Mouse (Mus musculus) adrenal gland, postnatal 36 days (tissue): Measurements from ENCODE around the gene Ldah. TPM values are rescaled to one million over a fixed set of nuclear protein-coding genes. Genes with fewer than 3 reads are reported as not detected.
"Not testable (repeated sequence)": the region's sequence is repeated elsewhere in the genome, so short reads cannot be mapped to it uniquely, and the experiment has no call there.

Source experiments
- DNase-seq, 2 experiments: peaks; one replicate each; pipeline ENCODE4 v3.0.0; 2021; ENCODE audit warnings: mixed read lengths in 1 of 2
- long read RNA-seq, 2 experiments: library from polyadenylated mRNA; stranded (forward); transcript quantifications; one replicate each; pipeline ENCODE4 v2.0.0; 2021; ENCODE audit warnings: borderline sequencing depth in 2 of 2
- total RNA-seq, 2 experiments: library from RNA; stranded (reverse); gene quantifications; 2 replicates each; pipeline ENCODE4 v1.2.3; 2021

Gene Ldah
- total RNA-seq = 10 to 100 TPM; 47.2 to 56.6 TPM
- long read RNA-seq, experiment 1, partial matches to known transcripts = 3 of 30 reads
- long read RNA-seq, experiment 1, other reads (novel, unspliced or antisense) = 24 of 30 reads
- long read RNA-seq, experiment 2, partial matches to known transcripts = 2 of 16 reads
- long read RNA-seq, experiment 2, other reads (novel, unspliced or antisense) = 8 of 16 reads

DNA sequence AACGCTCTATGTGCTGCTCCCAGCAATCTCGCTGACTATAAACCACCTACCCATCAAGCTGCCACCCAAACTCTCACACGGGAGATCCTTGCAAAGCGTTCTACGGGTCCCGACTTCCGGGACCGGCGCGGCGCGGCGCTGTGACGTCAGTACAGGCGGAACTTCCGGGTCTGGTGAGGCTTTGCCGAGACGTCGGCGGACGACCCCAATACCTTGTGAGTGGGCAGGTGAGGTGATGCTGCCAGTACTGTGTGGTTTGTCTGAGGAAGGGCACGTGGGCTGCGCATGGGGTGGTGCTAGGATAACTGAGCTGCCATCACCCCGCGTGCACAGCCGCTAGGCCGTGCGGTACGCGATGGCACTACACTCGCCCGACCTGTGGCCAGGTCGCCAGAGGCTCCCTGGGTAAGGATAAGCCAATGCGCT, at the start of gene Ldah:
Gene Ldah, plus strand, starts transcription at position 130 of the 426 bp plus-strand sequence.
- DNase-seq = peak; percentile 94

DNA sequence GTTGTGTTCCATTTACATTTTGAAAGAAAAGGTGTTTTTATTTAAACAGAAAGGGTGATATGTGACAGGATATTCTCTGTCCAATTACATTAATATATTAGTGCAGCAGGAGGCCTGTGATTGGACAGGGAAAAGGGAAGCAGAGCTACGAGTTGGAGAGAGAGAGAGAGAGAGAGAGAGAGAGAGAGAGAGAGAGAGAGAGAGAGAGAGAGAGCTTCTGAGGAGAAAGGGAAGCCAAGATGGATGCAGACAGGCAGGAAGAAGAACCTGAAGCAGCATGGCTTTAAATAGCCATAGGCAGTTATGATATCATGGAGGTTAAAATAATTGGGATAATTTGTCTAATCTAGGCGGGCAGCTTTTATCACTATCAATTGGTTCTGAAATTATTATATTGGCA, 40.2 kb upstream of the Ldah start:
- no peak for DNase-seq

DNA sequence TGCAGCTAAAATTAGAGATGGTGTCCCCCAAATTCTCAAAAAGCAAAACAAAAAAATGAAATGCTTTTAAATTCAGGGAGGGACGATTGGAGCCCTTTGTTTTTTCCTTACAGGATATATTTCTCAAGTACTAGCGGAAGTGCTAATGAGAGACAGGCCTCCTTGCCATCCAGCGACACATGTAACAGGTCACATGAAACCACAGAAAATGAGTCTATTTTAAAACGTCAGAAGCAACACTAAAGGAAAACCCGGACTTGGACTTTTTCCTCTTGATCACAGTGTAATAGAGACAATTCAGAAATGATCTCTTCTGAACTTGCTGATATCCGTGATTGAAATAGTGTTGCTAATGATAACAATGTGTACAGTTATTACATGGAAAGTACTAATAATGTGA, 27.0 kb upstream of the Ldah start:
- no peak for DNase-seq

DNA sequence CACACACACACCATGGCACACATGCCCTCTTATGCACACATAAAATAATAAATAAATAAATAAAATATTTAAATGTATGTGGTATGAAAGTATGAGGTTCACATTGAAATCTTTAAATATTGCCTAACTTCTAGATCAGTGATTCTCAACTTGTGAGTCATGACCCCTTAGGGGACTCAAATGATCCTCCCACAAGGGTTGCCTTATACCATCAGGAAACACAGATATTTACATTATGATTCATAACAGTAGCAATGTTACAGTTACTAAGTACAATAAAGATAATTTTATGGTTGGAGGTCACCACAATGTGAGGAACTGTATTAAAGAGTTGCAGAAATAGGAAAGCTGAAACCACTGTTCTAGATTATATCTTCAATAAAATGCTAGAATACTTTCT, 26.2 kb upstream of the Ldah start:
- no peak for DNase-seq

DNA sequence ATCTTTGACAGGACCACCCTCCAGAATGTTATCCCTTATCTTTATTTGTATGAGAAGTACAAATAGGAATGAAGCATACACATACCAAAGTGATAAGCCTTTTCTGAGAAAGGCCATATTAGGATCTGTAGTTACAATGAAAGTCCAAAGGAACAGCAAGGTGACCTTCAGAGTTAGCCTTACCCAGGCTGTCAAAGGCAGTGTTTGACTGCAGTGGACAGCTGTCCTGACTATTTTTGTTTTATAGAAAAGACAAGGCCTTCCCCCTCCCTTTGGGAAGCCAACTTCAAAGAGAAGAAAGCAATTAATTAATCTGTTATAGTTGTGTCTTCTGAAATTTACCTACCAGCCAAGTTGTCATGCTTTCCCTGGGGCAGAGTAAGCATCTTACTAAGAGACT, 23.4 kb upstream of the Ldah start:
- no peak for DNase-seq

DNA sequence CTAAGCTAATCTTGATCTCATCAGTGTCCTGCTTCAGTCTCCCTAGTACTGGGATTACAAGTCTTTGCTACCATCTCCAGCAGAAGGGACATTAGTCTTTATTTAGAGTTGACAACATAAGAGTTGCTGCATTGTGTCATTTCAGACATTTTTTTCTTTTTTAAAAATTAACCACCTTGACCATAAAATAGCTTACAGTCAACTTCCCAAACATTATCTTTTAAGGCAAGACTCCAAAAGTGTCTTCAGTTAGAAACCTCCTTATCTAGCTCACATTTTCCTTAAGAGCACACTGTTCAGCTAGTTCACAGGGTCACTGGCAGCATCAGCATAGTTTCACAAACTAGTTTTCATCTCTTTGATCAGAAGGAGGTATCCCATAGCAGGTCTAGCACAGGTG, 19.7 kb upstream of the Ldah start:
- no peak for DNase-seq

DNA sequence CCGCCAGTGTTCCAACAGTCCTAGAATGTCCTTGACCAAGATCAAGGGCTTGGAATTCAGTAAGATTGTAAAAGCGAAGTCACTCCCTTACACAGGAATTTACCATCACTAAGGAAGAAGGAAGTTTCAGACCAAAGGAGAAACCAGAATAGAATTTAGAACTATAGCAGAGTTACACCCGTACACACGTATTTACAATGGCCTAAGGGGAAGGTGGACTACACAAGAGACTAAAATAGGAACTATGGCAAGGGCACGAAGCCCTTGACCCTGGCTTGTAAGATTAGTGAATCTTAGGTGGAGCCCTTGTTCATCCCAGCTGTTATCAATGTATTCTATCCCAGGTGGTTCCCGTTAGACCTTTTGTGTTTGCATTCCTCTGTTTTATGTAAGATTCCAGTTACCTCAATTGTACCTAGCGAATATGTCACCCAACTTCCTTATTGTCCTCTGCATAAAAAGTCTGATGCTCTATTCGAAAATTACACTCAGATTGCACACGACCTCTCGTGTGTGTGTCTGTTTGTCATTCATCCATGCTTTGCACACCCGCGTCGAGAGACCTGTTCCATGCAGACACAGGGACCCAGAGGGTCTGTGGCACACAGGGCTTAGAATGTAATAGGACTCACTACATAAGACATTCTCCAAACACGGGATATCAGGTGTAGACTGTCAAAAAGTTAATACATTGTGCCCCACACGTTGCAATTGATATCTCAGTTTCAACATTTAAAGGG, 18.9 kb upstream of the Ldah start:
- not testable (repeated sequence) for DNase-seq

DNA sequence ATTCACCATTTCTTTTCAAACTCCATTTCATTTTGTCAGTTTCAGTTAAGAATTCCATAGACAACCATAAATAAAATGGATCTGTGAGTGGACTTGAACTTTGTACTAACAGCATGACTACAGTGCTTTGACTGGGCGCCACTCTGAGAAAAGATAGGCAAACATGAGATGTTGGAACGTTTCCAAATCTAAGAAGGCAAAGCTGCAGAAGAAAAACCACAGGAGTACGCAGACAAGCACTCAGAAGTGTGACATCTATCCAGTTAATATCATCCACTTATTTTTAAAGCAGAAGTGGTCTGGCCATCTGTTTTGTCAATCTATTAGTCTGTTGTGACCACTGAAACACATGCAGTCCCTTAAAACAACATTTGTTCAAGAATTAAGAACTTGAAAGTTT, 18.2 kb upstream of the Ldah start:
- DNase-seq = no peak

DNA sequence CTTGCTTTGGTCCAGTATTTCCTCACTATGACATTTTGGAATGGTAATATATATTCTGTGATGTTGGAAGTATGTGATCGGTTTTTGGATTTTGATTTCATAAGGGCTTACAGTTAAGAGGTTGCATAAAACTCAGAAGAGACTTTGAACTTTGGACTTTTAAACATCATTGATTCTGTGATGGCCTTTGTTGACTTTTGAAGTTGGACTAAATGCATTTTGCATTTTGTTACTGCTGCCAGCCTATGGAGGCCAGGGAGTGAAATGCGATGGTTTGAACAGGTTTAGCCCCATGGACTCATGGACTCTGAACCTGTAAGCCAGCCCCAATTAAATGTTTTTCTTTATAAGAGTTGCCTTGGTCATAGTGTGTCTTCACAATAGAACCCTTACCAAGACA, 2.2 kb upstream of the Ldah start:
- no peak for DNase-seq

DNA sequence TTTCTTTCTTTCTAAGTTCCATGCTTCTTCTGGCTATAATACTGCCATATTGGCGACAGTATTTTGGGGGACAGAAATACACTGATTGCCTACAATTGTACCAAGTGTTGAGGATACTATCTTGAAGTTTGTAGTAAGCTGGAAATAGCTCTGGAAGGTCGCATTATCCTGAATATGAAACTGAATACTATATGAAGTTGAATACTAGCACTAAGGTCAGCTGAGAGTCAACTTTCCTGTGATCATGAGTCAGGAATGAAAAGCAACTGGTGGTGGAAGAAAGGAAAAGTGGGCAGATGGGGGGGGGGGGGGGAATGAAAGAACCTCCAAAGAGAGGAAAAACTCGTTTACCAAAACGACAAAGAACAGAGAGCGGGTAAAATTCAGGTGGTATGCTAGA, 329 bp upstream of the Ldah start:
- no peak for DNase-seq

DNA sequence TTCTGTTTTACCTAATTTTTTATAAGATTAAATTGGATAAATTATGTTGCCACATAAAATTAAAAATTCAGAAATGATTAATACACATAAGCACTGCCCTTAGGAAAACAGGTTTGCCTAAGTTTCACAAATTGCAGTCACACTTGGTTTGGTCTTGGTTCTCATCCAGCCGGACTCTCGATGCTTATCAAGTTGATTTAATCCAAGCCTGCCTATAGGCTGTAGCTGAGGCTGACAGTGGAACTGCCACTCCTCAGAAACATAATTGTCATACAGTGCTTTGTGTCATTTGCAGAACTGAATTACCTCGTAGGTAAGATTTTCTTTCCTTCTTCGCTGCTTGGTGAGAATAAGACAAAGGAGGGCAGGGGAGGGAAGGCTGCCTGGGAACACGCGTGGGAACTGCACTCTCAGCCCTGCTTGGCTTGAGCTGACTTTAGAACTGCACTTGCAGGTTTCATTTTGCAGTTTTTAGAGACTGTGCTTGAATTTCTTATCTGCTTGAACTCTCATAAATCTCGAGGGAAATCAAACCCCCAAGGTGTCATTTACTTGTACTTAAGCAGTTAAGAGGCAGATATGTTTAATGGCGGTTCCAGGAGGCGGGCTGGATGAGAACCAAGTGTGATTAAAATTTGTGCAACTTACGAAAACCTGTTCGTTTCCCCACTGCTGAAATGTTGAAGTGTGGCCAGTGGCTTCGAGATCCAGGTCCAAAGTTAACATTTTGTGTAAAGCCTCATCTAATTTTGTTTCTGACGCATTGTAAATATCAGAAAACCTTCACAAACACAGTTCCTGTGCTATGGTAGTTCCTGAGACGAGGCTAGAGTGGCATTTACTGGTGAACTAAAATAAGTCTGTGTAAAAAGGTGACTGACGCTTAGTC, 8.7 kb downstream of the Ldah start:
- DNase-seq = peak in 1 of 2 experiments; percentile 12

DNA sequence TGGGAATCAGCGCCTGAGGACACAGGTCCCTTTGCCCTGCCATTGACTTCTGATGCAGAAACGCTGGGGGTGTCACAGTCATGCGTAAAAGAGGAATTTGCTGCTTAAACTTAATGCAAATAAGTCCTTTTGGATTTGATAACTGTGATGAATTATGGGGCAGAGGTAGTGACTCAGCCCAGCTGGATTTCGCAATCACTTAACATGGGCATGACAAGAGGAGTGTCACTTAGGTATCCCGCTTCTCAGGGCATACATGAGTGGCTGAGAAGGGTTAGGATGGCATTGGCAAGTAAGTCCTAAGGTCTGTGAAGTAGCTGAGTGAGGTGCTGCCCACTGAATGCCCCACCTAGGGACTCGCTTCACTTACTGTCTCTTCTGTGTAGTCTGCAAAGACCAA, 15.1 kb downstream of the Ldah start:
- peak; percentile 49 to 50 for DNase-seq

DNA sequence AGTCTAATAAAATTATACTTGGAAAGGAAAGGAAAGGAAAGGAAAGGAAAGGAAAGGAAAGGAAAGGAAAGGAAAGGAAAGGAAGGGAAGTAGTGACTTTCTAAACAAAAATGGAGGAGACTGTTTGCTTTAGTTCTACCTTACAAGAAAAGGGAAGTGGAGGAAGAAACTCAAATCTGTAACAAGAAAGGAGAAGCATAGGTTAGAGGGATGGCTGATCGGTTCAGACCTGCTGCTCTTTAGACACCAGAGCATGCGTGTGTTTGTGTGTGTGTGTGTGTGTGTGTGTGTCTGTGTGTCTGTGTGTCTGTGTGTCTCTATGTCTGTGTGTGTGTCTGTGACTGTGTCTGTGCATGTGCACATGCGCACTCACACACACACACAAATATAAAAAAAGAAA, 23.2 kb downstream of the Ldah start:
- DNase-seq = no peak

DNA sequence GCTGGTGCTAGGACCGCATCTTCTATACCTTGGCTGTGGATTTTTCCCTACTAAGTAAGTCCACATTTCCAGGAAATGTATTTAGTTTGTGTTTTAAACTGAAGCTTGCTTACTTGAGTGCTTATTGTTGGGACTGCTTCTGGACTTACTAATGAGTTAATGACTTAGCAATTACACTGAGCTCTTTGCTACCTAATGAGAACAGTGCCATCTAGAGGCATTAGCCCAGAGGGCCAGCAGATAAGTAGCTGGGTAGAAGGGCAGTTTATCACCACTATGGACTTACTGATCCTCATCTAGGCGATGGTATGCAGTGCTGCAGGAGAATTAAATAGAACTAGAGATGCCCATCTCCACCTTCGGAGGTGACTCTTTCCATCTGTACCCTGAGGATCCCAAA, 24.8 kb downstream of the Ldah start:
- peak; percentile 14 to 18 for DNase-seq

DNA sequence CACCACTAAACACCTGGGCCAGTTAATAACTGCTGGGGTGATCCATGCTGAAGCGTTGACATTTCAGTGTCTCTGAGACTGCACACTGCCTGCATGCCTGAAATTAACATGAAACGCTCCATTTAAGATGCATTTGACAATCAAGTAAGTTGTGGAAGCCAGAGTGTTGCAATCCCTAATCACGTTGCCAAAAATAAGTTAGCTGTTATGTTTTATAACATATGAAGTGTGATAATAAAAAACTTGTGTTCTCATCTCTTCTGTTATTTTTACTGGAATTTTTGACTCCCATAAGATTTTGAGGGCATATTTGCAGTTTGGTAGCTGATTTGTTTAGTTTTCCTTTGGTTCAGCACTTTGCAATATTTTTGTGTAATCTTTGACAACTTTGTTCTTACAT, 34.3 kb downstream of the Ldah start:
- no peak for DNase-seq

DNA sequence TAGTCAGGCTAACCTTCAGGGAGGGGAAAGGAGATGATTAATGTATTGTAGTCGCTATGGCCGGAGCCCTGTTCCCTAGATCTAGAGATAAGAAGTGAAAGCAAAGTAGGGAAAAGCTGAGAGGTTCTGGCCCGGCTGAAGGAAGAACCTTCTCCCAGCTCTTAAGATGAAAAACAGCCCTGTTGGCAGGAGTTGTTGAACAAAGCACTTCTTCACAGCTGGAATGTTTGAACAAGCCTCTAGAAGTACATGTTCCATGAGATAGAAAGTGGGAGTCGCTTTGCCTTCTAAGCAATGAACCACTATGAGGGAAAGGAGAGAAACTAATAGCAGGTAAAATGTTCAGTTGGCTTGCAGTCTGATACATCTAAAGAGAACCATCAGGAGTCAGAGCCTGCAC, 36.8 kb downstream of the Ldah start:
- DNase-seq = peak in 1 of 2 experiments; percentile 4

DNA sequence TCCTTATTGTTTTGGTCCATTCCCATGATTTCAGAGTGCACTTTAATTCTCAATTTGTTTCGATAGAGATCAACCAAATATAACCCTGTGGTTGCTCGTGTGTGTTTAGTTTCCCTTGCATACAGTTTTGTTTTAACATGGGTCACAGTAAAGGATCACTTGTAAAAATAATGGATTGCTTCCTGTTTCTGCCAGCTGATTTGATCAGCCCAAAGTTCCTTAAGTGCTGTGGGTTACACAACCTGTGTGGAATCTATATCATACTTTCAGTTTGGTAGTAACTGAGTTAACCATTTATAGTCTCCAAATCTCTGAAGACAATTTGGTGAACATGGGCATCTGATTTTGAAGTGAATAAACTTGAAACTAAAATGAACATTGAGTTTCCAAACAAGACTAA, 52.4 kb downstream of the Ldah start:
- no peak for DNase-seq

DNA sequence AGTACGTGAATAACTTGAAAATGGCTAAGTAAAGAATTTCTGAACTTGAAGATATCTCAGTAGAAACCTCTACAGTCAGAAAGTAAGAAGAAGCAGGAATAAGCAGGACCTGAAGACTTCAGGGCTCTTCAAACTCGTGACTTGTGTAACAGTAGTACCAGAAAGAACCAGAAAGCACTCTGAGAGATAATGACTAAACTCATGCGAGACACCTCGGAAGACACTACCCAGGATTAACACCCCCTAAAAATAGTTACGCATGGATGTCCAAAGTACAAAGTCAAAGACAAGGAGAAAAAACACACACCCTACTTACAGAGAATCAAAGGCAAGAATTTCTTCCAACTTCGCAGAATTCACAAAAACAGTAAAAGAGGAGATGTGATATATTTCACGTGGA, 58.4 kb downstream of the Ldah start:
- DNase-seq = no peak

DNA sequence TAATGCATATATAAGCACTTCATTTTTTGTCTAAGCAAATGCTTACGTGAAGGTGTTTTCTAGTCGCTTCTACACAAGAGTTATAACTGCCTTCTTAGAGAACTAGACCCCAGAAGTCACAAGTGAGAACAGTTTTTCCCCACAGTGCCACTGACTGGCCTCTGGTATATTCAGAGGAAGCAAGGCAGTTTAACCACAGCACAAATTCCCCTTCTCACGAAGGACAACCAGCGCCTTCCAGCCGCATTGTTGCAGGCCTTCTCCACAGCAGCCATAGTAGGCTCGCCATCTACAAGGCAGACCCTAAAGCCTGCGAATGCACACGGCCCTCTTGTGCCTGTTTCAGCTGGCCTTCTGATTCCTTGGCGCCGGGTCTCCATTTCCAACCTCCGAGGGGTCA, 61.7 kb downstream of the Ldah start:
- no peak for DNase-seq

DNA sequence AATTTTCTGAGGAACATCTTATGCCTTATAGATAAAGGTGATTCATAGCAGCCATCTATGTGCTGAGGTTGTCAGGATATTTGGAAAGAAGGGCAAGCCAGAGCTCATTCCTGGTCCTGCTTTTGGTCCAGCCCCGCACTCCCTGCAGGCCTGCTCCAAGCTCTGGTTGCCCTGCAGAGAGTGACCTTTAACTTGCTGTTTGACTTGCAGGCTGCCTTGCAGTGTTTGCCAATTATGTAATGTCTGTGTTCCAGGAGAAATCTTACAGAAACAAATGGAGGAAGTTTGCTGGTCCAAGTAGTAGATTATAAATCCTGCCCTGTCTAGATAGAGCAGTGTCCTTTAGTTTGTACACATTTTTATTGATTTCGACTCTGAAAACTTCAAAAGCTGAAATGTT, 63.5 kb downstream of the Ldah start:
- DNase-seq = peak in 1 of 2 experiments; percentile 30

DNA sequence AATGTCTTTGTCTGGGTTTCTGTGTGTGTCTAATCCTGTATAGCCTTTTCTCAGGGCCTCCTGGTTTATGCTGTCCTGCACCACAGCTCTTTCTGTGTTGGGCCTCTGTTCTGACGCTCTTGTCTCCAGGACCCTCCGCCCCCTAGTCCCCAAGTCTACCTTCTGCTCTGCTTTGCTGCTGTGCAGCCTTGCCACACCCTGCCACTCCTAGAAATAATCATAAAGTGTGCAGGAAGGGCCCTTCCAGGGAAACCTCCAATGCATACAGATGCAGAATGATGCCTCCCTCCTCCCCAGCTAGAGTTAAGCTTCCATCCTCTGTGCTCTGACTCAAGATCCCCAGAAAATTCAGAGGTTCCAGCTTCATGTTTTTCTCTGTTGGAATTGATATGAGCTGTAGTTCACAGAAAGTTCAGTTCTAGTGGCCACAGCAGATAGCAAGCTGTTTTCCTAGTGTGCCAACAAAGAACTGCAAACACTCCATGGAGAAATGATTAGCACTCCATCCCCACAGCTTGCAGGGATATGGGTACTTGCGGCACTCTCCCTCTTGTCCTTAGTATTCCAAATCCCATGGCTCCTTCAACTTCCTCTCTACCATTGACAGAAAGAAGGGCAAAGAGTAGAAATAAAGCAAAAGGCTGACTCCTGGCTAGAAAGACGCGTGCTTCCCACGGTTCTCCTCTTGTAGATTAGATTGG, 65.7 kb downstream of the Ldah start:
- DNase-seq = no peak

DNA sequence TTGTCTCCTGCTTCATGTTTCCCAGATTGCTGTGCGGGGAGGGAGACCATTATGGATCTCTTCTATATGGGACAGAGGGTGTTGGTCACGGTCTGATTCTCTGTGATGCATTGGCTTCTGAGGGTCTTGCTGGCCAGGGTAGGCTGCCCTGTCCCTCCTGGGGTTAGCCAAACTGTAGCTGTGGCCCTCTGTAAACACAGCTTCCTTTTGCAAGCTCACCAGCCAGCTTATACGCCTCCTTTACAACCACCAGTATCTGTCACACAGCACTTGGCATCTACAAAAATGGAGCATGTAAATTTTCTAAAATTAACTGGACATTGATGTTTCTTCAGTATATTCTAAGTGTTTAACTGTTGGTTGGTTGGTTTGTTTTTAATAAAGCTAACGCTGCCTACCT, 67.5 kb downstream of the Ldah start:
- DNase-seq = no peak
